Mouse (Mus musculus) cerebellum, adult 18-20 months (tissue): Measurements from ENCODE around the gene Dusp15.

Experiments used
- DNase-seq, 2 experiments: peaks; one replicate each; pipeline ENCODE4 v3.0.0; 2021

The Dusp15 gene

GRCm38 (mm10) chr2:152930276-152930675 is 21.2 kb downstream of the Dusp15 start:
- DNase-seq, result no peak

DNA sequence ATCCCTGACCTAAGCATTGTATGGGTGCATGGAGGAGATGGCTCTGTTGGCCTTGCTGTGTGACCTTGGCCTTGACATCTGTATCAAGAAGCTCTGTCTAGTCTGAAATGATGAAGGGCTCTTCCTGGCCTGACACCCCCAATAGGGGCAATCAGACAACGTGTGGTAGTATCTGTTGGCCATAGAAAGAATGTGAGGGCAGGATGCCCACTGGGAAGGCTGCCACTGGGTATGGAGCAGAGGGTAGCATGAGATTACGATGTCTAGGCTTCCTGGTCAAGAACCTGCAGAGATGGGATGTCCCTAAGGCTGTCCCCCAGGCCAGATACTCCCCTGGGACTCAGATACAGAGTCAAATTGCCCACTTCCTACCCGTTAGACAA is 22.5 kb downstream of the Dusp15 start:
- no peak for DNase-seq

DNA sequence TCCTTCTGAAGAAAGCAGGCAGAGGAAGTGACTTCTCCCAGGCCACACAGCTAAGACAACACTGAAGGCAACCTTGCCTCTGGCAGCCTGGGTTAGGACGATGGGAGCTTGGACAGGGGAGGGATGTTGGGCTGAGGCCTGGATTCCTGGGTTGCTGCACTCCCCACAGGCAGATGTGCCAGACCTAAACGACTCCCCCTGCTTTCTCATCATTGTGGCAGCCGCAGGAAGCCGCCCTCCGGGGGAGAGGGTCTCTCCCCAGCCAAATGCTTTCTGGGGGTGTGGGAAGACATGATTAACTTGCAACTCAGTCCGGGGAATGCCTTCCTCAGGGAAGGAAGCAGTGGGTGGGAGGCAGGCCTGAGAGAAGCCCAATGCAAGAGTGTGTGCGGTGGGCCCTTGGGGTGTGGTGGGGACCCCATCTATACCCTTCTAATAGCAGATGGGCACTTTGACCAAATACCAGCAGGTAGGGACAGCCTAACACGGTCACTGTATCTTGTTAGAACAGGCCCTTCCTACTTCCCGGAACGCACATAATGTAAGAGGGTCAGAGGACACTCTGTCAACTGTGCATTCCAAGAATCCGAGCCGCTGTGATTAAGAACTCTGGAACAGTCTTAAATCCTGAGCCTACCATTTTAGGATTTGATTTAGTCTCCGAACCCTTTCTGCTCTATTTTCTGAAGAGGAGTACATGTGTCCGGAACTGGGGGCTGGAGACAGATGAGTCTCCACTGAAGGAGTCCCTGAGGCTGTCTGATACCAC is 23.1 kb downstream of the Dusp15 start:
- no peak for DNase-seq

DNA sequence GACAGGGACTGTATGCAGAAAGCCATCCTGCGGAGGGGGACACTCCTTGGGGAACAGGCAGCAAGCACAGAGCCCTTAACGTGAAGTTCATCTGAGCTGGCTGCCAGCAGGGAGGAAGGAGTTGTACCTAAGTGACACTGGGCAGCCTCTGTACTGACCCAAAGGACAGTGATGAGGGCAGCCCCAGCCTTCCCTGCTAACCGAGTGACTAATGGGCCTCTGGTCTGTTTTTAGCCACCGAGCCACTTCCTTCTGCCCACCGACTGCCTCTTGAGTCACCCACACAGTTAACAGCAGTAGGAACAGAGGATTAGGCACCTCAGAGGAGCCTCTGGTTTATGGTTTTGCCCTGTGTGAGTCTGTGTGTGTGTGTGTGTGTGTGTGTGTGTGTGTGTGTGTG is 24.1 kb downstream of the Dusp15 start:
- no peak for DNase-seq

GRCm38 (mm10) chr2:152926896-152927295 is 24.6 kb downstream of the Dusp15 start:
- no peak for DNase-seq

DNA sequence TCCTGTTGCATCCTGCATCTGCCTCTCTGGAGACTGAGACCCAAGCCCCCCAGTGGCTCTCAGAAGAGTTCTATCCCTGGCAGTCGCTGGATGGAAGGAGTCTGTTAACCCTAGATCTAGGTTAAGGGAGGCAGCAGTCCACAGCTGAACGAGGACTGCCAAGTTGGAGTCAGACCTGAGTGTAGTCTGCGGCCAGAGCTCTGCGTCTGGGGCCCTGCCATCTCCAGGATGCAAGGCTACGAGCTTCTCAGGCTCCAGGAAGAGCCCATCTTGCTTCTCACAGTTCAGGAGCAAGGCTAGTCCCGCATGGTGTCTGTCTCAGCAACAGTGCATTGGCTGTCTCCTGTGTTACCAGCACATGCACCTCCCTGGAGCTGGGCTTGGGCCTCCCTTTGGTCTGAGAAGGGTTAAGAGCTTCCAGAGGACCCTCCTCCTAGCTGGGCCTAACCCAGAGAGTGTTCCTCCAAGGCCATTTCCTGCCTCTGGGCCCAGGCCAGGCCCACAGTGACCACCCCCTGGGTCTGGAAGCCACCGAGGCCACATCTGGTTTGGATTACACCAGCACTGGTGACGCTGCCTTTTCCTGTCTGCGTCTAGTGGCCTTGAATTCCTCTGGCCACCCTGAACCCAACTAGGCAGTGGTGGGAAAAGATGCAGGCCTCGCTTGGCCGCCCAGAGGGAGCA is 26.2 kb downstream of the Dusp15 start:
- DNase-seq, result no peak

DNA sequence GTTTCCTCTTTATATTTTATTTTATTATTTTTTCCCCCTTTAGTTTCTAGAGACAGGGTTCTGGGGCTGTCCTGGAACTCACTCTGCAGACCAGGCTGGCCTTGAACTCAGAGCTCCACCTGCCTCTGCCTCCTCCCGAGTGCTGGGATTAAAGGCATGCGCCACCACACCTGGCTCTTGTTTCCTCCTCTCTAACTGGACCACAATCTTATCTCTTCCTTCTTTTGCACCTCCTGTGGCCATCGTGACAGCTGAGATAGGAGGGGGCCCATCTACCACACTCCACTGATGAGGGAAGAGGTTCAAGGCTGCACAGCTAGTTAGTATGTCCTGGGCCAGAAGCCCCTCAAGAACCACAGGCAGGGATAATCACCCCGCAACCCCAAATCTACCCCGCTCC is 27.0 kb downstream of the Dusp15 start:
- DNase-seq, result no peak

DNA sequence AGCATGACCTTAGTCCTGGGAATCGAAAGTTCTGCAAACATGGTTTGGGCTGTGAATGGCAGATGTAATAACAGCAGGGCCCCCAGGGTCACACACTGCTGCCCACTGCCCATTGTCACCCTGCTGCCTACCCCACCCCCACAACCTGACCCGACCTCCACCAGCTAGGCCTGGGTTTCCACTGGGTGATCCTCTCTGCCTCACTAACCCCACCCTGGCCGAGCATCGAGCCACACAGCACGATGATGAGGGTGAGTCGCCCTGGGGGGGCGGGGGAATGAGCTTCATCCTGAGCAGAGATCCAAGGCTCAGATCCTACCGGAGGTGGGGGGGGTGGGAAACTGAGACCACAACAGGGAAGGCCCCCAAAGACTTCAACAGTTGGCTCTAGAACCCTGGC is 27.4 kb downstream of the Dusp15 start:
- DNase-seq, result no peak

DNA sequence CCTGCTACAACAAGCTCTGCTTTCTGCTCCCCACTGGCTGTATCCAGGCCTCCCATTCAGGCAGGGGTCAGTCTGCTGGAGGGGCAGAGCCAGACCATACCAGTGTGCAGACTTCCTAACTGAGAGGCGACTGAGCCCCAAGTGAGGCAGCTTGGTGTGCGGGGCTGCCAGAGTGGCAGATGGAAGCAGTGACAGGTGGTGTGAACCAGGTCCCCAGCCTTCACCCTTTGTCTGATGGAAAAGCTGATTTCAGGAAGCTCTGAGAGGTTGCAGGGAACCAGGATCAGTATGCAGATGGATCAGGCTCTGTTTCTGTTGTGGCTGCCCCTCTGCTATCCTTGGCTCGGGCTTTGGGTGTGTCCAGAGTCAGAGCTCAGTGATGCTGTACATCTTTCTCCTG is 27.9 kb downstream of the Dusp15 start:
- DNase-seq, result peak; percentile 64 to 68

DNA sequence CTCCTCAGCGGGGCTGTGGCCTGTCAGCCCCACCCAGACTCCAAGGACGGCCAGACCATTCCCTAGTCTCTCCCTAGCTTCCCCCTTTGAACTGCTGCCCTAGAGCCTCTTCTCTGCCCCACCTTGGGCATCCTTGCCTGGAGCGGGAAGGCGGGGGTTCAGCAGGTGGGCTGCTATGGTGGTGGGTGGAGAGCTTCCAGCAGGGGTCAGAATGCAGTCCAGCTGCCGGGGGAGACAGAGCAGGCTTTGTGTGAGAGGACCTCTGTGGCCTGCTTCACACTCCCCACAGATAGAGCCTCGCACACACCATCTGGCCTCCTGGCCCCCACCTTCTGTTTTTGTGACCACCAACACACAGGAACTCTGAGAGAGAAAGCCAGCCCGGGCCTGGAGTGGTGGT is 29.1 kb downstream of the Dusp15 start:
- no peak for DNase-seq

DNA sequence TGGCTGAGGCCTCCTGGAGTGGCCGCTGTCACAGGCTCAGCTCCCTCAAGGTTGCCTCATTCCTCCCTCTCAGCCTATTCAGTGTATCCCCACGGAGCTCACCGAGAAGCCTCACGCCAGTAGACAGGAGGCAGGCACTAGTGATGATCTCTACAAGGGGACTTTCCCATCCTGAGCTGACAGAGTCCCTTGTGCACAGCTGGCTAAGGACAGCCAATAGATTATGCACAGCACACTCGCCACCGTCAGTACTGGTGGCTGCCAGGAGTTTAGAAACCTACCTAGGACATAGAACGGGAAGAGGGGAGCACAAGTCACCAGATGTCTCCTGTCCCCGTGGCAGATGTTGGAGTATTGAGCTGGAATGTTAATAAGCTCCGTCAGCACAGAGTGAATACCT is 33.8 kb downstream of the Dusp15 start:
- no peak for DNase-seq

GRCm38 (mm10) chr2:152916111-152916510 is 35.4 kb downstream of the Dusp15 start:
- DNase-seq, result no peak

GRCm38 (mm10) chr2:152915453-152915852 is 36.0 kb downstream of the Dusp15 start:
- DNase-seq, result no peak

- peak; percentile 84 to 93 for DNase-seq
These were observed 37.0 kb downstream of the Dusp15 start for GRCm38 (mm10) chr2:152914310-152915120.

- DNase-seq, result no peak
These were observed 38.0 kb downstream of the Dusp15 start for GRCm38 (mm10) chr2:152913471-152913870.

- DNase-seq, result no peak
These were observed 40.1 kb downstream of the Dusp15 start for GRCm38 (mm10) chr2:152911432-152911831.

DNA sequence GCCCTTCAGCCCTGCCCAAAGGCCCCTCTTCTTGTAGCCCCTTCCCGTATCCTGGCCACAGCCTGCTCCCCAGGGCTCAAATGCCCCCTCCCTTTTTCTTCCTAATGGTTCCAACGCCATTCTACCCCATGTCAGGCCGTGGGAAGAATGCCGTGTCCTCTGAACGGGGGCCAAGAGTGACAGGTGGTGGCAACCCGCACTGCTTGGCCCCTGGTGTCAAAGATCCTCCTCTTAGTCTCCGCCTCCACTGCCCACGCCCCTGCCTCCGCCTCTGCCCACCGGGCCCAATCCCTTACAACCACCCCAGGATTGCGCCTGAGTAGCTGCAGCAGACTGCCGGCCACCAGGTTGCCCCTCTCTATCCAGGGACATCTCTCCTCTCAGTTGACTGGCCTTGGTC is 40.5 kb downstream of the Dusp15 start, which contains the start of gene Mylk2:
Gene Mylk2 (plus strand): TSS at position 322 of the 400 bp plus-strand sequence.
- DNase-seq, result peak in 1 of 2 experiments; percentile 43

- no peak for DNase-seq
These were observed 41.6 kb downstream of the Dusp15 start for GRCm38 (mm10) chr2:152909848-152910247.

GRCm38 (mm10) chr2:152907114-152907943 is 44.2 kb downstream of the Dusp15 start:
- no peak for DNase-seq

GRCm38 (mm10) chr2:152906274-152907037 is 45.0 kb downstream of the Dusp15 start:
- no peak for DNase-seq

DNA sequence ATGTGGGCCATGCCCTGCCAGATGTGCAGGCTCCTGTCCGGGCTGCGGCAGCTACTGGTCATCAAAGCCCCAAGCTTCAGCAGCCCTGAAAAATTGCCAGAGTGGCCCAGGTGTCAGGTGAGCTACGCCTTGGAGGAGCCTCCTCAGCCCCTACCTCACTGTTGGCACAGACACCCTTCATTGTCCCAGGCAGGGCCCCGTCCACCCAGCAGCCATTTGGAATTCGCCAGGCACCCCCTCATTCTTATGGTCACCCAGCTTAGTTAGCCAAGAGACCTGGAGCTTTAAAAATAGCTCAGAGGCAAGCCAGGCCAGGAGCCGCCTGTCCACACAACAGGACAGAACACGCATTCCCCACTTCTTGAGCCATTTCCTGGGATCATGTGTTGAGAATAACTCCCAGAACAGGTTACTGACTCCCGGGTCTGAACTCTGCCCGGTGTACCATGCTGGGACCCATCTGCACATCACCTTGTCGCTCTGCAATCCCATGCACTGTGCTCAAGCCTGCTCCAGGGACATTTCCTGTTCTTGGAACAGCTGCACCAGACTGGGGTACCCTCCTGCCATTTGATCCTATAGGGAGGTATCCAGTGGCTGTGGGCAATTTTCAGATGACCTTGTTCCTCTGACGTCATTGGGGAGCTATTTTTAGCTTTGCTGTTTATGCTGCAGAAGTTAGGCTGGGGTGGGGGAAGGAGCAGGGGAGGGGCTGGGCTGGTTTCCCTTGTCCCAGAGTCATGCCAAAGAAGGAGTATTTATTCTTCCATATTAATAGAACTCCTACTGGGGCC is 46.3 kb downstream of the Dusp15 start:
- no peak for DNase-seq
